Mouse (Mus musculus) frontal cortex, postnatal 14 days (tissue): Measurements from ENCODE around the gene Relt.

ENCODE experiments used
- DNase-seq, 2 experiments: peaks; one replicate each; pipeline ENCODE4 v3.0.0; 2022; ENCODE audit warnings: low spot score in 2 of 2

Gene Relt

DNA sequence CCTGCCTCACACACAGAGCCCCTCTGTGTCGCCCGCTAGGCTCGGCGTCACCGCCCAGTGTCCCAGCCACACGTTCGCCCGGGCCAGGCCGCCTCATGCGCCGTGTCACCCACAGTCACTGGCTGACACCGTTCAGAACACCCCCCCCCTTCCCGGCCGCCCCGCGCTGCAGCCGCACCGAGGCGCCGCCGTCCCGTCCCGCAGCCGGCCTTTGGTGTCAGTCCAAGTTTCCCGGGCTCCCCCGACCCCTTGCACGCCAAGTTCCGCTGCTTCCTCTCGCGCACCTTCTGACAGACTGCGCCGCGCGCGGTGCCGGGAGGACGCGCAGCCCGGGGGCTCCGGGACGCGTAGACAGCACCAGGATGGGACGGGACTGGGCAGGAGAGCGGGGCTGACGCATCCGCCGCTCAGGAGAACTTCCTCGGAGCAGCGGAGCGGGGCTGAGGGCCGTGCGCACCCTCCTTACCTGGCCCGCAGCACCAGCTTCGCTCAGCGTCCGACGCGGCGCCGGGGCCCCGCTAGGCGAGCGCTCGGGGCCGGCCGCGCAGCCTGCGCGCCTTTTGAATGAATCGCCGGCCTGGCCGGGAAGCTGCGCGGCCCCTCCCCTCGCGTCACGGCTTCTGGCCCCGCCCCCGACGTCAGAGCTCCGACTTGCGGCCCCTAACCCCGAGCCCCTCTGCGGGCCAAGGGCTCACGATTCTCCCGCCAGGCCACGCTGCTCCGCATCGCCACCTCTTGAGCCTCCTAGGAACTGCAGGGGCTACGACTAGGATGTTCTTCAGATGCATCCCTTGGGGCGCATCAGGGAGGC is at the start of gene Relt:
TSS of gene Relt (minus strand) at position 619 of the 811 bp plus-strand sequence.
- DNase-seq: peak; percentile 83 to 85

DNA sequence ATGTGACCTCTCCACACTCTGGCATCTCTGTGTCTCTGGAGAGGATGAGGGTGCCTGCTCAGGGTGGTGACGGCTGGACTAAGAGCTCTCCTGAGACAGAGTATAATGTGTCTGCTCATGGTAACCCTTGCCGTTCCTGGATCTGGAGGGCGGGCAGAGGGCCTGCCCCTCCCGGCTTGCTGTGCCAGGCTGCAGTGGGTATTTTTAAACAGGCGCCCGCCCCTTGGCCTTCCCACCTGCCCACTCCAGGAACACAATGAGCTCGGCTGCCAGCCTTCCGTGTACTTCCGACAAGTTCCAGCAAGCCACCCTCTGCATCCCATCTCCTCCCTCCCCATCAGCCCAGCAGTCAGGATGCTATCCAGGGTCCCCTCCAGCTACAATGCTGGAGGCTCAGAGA is 48.5 kb upstream of the Relt start:
- no peak for DNase-seq

DNA sequence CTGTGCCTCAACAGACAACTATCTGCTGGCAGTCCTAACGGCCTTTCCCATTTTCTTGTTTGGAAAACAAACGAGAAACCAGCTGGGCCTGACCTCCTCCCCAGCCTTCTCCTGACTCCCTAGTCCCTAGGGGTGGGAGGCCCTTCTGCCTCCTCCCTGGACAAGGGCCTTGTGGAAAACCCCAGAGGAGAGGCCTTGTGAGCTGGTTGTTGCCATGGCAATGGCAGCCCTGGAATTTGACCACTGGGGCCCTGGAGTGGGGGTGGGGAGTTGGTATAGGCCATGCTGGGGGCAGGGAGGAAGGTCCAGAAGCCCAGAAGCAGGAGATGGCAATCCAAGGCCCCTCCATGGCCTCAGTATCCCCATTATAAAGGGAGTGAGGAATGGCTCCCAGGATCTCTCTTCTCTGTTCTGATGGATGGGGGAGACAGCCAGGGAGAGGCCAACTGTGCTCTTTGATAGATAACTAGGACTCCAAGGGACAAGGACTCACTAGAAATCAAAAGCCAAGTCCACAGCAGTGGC is 48.1 kb upstream of the Relt start:
- DNase-seq: no peak

DNA sequence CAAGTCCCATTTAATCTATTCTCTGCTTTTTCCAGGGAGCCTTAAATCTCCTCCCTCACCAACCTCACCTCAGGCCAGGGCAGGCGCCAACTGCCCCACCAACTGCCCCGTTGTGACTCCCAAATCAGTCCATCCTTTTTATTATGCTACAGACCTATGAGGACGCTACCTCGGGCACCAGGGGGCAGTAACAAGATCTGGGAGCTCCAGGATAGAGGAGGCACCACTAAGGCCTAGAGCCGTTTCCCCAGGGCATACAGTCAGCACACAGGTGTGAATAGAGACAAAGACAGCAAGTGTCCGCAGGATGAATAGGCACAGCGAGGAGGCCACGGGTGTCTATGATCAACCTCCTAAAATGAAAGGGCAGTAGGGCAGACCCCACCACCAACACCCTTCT is 45.3 kb upstream of the Relt start:
- DNase-seq: no peak

DNA sequence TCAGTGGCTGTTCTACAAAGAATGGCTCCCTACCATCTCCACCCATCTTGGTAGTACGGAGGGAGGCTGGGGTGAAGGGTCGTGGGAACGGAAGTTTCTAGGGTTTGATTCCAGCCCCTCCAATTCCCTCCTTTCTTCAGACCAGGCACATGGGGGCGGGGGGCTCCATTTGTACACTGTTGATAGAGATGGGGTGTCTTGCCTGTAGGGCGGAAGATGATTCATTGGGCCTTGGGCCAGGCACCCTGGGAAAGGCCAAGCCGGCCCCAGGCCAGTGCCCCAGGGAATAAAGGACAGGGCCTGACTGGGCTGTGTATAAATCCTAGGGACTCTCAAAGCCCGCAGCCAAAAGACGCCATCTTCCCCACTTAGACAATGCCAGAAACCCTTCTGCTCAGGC is 44.8 kb upstream of the Relt start:
- no peak for DNase-seq

DNA sequence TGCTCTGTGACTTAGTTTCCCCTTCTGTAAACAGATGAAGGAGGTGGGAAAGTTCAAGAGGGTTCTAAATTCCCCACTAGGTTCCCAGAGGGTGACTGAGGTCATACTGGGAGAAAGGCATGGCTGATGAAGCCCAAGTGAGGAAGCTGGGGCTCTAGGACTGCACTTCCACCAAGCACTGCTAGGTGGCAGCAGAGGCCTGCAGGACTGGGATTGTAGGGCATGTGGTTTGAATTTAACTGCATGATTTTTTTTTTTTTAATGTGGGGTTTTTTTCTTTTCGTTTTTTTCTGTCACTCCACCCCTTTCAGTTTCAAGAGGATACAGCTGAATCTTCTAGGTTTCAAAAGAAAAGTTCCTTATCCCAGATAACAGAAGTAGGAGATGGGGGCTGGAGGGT is 44.0 kb upstream of the Relt start:
- DNase-seq: peak; percentile 71 to 86

DNA sequence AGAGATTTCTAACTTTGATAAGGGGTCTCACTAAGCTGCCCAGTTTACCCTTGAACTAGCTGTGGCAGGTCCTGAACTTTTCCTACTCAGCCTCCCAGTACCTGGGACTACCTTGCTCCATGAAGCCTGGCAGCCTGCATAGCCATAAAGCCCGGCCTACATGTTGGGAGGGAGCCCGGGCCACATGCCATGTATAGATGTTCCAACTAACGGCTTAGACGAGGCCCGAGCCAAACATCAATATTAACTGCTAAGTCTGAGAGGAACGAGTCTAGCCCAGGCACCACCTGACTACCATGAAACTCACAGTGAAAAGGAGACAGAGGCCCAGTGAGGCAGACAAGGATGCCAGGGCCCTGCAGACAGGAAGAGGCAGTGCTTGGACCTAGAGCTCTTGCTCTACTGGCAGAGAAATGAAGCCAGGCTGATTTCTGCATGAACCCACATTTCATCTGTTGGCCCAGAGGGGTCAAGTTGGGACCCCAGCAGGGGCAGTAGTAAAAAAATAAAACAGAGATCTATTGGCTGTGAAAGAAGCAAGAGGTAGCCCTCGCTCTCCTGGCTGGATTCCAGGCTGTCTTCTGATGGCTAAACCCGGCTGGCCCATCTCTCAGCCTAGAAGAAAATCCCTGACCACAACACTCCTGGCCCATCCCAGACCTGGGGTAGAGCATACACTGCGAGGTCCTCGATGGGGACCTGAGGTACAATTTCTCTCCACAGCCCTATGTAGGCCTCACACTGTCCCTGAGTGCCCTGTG is 43.0 kb upstream of the Relt start:
- no peak for DNase-seq

DNA sequence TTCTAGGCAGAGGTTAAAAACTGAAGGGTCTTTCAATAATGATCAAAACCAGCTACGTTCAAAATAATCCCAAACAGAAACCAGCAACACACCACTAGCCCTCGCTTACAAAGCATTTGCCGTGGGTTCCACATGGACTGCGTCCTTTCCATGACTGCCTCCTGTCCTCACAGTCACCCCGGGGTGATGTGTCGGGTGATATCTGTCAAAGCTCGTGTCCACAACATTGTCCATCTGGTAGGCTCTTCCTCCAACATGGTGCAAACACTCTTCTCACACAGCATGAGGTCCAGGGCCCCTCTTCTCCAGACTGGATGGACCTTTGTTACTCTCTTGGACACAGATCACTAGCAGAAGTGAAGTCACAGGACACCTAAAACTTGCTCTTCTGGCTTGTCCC is 41.8 kb upstream of the Relt start:
- no peak for DNase-seq

DNA sequence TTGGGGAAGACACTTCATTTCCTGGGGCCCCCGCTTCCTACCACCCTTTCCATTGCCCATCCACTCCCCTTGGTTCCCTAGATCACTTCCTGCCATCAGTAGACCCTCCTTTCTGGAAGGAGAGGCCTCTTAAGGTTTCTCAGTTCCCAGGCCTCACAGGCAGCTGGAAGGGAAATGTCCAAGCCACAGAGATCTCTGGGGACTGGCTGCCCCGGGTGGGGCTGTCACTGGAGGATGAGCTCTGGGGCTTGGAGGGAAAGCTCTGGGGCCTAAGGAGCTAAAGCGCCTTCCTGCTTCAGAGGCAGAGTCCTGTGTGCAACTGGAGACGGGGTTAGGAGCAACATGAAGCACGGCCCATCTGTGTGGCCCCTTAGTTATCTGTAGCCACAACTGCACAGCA is 41.4 kb upstream of the Relt start:
- no peak for DNase-seq

DNA sequence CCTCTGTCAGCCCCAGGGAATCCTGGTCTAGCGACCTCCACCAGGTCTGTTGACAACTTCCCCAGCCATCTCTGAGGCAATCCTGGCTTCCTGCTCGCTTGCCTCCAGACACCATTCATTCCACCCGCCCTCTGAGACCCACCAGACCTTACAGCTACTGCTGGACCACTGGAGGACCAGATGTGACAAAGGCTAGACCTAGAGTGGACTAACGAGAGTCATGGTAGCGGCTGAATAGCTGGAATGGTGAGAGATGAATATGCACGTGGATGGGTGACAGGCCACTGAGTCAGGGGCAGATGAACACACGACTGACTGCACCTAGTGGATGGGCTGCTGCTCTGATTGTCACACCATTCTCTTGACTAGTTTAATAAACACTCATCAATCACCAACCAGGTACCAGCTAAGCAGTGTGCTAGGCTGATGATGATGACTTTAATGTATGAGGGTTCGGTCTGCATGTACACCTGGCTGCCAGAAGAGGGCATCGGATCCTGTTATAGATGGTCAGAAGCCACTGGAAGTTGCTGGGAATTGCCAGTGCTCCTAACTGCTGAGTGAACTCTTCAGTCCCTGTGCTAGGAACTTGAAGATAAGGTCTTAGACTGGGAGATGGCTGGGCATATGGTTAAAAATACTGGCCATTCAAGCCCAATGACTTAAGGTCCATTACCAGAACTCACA is 39.3 kb upstream of the Relt start:
- DNase-seq: no peak

DNA sequence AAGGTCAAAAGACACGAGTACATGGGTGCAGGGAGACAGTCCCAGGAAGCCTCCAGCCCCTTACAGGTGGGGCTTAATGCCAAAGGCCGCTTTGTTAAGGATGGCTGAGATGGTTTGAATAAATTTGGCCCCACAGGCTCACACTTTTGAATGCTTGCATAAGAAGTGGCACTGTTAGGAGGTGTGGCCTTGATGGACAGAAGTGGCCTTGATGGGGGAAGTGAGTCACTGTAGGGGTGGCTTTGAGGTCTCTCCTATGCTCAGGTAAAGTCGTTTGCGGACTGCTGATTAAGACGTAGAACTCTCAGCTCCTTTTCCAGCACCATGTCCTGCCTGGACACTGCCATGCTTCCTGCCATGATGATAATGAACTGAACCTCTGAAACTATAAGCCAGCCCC is 34.6 kb upstream of the Relt start:
- DNase-seq: no peak

DNA sequence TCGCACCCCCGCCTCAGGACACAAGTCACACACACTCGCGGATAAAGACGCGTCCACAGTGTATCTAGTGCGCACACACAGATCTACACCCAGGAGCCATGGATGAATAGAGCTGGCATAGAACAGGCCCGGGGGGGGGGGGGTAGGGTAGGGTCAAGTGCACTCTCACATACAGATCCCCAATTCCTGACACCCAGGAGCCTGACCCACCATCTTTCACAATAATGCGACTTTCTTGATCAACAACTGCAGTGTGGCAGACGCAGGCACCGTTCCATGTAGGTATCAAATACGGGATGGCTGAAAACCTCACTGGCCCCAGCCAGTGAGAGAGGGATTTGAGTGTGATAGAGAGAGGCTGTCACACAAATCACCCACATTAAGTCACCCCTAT is 31.6 kb upstream of the Relt start:
- no peak for DNase-seq

DNA sequence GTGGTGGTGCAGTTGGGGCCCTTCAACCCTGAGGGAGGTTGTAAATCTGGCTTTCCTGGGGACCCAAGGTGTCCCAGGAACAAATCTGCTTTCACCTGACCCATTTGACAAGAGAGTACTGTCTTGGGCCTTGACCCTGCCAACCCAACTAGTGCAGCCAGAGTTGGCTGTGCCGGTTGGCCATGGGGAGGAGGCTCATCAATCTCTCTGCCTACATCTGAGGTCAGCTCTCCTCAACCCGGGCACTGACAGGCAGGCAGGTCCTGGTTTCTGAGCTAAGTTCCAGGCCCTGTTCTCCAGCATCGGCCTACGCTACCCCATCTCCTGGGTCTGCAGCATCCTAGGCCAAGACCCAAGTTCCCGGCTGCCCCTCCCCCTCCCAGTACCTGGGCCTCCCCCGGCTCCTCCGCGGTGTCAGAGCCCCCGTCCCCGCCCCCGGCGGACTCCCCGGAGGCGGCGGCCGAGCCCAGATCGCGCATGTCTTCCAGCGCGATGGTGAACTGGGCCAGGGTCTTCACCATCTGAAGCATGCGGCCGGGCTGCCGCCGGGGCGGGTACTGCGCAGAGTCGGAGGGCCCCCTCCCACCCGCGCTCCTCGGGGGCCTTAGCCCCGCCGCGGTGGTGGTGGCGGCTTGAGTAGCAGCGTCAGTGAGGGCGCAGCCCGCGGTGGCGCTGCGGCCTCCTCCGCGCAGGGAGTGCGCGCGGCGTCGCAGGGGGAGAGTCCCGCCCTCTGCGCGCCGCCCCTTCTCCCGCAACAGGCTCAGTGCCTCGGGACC is 31.0 kb upstream of the Relt start:
- peak in 1 of 2 experiments; percentile 50 for DNase-seq

DNA sequence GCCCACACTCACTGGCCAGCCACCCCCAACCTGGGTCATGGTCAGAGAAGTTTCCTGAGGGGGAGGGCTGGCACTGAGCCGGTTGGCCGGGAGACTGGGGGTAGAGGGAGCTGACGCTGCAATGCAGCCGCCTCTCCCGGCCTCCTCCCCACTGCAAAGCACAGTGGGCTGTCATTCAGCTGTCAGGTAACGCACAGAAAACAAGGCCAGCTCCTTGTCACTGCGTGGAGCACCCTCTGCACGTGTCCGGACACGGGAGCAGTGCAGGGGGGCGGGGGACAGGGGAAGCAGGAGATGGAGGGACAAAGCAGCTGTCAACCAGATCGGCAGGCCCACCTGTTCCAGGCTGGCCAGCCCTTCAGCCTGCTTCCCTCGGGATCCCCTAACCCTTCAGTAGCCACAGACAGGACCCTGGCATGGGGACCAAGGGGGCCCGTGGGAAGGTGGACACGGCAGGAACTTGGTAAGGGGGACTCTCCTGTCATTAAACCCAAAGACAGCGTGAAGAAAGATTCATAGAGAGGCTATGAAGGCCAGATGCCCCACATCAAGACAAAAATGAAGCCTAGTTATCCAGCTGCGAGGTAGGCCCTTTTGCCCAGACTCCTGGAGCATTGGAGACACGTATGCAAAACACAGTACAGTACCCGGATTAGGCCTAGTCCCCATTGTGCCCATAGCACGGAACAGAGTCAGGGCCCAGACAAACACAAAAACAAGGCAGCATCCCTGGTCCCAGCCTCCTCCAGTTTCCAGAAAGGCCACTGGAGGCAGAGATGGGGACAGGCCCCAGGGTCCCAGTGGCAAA is 30.2 kb upstream of the Relt start:
- peak in 1 of 2 experiments; percentile 61 for DNase-seq

DNA sequence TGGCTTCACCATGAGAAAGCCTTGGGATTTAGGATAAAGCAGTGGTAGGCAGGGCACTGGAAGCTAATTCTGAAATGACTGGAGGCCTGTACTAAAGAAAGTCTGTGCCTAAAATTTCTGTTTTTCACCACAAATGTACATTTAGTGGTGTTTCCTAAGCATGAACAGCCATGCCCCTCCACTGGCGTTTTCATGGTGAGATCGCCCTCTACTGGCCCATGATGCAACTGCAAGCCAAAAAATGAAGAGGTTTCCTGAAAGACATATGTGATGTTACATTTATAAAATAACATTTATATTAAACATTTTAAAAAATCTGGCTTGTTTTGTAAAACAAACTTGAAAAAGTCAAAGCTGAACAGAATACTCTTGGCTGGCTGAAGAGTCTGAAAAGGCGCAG is 23.3 kb upstream of the Relt start:
- DNase-seq: peak in 1 of 2 experiments; percentile 65

DNA sequence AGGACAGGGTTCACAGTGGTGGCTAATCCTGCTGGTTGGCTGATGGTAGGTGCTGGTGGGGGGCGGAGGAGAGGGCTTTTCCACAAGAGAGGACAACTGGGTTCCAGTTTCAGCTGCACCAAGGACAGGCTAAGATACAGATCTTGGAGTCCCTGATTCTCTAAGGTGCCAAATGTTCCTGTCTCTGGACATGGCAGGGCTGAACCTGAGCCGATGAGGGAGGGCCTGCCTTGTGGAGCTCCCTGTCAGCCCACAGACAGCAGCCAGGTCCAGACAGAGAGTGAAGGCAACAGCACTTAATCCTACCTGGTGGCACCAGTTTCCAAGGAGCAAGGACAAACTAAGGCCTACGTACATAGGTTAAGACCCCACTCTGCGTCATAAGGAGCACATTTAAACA is 21.2 kb upstream of the Relt start:
- no peak for DNase-seq

DNA sequence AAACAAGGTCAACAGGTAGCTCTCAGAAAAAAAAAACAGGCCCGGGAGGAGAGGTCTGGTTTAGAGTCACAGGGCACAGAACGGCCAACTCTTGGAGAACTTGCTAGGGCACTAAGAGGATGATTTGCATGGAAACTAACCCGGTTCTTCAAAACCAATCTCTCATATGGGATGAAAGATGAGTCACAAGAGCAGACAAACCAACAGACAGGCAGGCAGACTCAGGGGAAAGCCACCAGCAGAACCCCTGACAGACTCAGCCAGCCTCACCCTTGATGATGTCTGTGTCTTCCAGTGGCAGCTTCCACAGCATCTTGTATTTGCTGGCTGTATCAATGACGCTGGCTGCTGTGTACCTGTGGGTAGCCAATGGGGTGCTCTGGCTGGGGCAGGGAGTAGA is 18.7 kb upstream of the Relt start:
- no peak for DNase-seq

DNA sequence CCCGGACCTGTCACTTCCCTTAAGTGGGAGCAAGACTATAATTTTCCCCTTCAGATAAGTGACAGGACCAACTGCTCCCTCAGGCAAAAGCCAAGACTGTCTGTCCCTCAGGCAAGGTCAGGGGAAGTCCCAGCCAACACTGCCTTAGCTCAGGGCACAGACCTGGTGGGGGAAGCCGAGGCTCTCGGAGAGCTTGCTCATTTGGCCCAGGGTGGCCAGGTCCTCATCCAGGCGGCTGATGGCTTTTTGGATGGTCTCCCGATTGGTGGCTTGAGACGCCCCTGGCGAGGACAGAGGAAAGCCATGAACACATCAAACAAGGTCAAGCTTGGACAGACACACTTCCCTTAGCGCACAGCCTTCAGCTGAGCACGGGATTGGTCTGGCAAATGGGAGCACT is 18.3 kb upstream of the Relt start:
- DNase-seq: no peak

DNA sequence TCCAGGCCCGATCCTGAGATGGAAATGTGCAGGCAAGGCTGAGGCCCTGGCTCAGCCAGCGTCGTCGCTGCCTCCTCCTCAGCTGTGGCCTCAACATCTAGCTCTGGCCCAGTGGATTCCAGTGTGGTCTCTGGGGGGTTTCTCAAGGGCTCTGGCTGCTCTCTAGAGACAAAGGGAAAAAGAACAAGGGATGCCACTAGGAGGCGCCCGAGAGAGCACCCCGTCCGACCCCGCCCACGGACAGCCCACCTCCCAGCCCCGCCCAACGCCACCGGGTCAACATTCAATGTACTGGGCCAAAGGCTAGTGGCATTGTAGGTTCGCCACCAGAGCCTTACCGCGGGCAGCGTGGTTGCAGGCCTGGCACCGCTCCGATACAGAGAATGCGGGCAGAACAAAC is 16.3 kb upstream of the Relt start:
- DNase-seq: no peak

DNA sequence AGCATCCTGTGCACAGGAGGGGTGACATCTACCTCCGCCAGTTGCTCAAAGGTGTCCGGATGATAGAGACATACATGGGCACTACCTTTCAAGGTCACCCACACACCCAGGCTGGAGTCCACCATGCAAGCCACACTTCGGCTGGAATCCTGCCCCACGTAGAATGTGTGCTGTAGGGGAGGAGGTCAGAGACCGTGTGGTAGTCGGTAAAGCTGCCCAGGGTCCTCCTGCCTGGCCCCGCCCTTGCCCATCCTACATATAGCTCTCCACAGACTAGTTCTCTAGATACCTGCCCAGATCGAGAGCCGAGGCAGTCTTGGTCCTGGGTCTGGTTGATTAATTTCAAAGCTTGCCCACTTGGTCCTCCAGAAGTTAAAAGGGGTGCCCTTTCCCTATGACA is 13.5 kb upstream of the Relt start:
- DNase-seq: no peak

DNA sequence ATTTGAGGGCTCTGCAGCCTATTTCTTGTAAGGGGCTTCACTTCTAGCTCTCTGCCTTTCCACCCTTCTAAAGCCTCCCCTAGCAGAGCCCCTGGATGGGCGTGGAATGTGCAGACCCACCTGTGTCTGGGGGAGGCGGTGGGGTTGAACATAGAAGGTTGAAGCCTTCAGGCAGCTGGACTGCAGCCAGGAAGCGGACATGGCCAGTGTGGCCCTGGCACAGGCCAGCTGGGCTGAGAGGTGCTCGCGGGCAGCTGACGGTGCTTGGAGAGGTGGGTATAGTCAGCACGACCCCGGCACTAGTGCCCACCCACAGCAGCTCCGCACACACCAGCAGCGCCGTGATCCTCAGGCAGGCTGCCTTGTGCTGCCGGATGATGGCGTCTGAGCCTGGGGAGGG is 13.0 kb upstream of the Relt start:
- no peak for DNase-seq
